Mouse (Mus musculus): ENCODE measurements around the gene Nxpe5. TPM values are rescaled to one million over a fixed set of nuclear protein-coding genes. Genes with fewer than 3 reads are reported as not detected.

Nxpe5 gene
- polyA plus RNA-seq, 1 experiment = not detected

DNA sequence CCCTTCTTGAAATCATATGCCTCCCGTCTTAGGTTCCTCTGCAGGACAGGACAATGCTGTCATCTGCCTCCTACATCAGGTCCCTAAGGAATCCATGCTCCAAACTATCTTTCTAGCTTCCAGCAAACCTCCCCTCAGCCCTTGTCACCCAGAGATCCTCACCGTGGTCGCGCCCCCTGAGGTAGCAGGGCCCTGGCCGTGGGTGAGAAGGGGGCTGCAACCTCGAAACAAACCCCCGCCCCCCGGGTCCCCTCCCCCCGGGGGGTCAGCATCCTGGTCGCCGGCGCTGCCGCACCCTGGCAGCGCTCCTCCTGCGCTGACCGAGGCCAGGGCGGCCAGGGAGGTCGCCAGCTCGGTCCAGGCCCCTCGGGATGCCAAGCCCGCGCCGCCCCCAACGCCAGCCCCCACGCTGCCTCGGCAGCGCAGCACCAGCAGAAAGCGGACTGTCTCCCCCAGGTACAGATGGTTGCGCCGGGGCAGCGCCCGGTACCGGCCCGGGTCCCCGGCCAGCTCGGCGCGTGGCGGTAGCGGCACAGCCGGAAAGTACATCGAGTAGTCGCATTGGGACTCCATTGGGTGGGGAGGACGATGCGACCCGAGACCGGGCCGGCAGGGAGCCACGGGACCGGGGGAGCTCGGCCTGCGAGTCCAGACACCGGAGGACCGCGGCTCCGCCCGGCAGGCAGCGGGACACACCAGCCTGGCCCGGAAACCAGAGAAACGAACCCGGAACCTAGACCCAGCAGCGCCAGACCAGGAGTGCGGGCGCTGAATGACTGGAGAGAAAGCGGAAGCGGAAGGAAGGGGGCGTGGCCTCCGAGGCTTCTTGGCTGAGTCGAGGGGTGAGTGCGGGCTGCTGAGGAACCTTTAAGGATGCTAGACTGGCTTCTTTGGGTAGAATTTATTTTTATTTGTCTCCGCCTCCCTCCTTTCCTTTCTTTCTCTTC is 37.8 kb downstream of the Nxpe5 start, which contains the start of gene BC037034:
TSS of gene BC037034 (minus strand) at position 774 of the 947 bp plus-strand sequence.
- Histone ChIP-seq H3K27me3 (ENCODE audit: control insufficient read depth, insufficient read depth, insufficient read length) (no peaks in the 10 kb centered on the region), H3ac (ENCODE audit: control insufficient read depth, insufficient read length) (peak within 1 kb of the TSS; percentile 82), H3K4me2 (ENCODE audit: low read depth) (peak within 1 kb of the TSS; percentile 98), H3K79me2 (ENCODE audit: control insufficient read depth, insufficient read depth) (peaks cover 8% of the 10 kb centered on the region), H3K36me3 (ENCODE audit: control insufficient read depth, insufficient read depth) (no peaks in the 10 kb centered on the region), H3K4me3 (peak within 1 kb of the TSS; percentile 60)
- no peak for TF ChIP-seq TCF12 (IDR thresholded peaks at IDR 0.05; ENCODE audit: insufficient read depth, poor library complexity, severe bottlenecking)
- peak; percentile 84 for TF ChIP-seq POLR2AphosphoS2 (IDR thresholded peaks at IDR 0.05; ENCODE audit: insufficient read length, low read depth)
- peak; percentile 78 for TF ChIP-seq POLR2A (IDR thresholded peaks at IDR 0.05; ENCODE audit: insufficient read length, low read depth)

DNA sequence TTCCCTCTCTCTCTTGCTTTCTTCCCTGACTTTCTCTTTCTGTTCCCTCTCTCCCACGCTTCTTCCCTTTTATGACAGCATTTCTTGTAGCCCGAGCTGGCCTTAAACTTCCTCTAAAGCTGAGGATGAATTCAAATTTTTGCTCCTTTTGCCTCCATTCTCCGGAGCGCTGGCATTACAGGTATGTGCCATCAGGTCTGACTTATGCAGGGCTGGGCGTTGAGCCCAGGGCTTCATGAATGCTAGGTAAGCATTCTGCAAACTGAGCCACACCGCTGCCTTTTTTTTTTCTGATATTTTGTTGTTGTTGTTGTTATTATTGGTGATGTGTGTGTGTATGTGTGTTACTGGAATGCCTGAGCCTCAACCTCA is 38.5 kb downstream of the Nxpe5 start:
- Histone ChIP-seq H3K36me3 (ENCODE audit: control insufficient read depth, insufficient read depth) (no peaks in the 10 kb centered on the region), H3K4me2 (ENCODE audit: low read depth) (peak overlapping the region; percentile 98), H3K79me2 (ENCODE audit: control insufficient read depth, insufficient read depth) (peaks cover 8% of the 10 kb centered on the region), H3K27me3 (ENCODE audit: control insufficient read depth, insufficient read depth, insufficient read length) (no peaks in the 10 kb centered on the region), H3ac (ENCODE audit: control insufficient read depth, insufficient read length) (peak overlapping the region; percentile 82), H3K4me3 (peak overlapping the region; percentile 60)
- TF ChIP-seq REST (IDR thresholded peaks at IDR 0.05; ENCODE audit: insufficient read depth, insufficient read length) (no peak), MAX (IDR thresholded peaks at IDR 0.05; ENCODE audit: low read depth) (no peak), SRF (IDR thresholded peaks at IDR 0.05; ENCODE audit: control insufficient read depth, insufficient read length, low read depth) (no peak), POLR2AphosphoS2 (IDR thresholded peaks at IDR 0.05; ENCODE audit: insufficient read length, low read depth) (no peak), TCF3 (IDR thresholded peaks at IDR 0.05; ENCODE audit: insufficient read length, low read depth) (no peak), USF1 (IDR thresholded peaks at IDR 0.05; ENCODE audit: low read depth) (no peak), MYOD1 (IDR thresholded peaks at IDR 0.05; ENCODE audit: control insufficient read depth in 1 of 3, insufficient read length in 2 of 3, low read depth in 2 of 3) (no peak)

DNA sequence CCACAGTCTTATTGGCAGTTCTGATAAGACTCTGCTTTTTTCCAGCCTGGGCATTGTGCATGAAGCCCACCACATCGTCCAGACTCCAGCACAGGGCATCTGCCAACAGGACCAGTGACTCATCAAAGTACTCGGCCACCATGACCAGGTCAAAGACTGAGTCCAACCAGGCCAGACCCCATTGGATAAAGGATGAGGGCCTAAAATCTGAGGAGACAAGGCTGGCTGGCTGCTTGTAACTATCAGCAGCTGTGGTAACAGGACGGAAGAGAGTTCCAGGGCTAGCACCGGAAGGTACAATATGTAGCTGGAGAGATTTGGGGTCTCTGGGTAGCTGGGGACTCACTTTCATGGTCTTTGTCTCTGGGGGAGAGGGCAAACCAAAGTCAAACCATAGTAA is 40.0 kb downstream of the Nxpe5 start:
- H3K36me3 ChIP-seq (ENCODE audit: control insufficient read depth, insufficient read depth) = no peaks in the 10 kb centered on the region

DNA sequence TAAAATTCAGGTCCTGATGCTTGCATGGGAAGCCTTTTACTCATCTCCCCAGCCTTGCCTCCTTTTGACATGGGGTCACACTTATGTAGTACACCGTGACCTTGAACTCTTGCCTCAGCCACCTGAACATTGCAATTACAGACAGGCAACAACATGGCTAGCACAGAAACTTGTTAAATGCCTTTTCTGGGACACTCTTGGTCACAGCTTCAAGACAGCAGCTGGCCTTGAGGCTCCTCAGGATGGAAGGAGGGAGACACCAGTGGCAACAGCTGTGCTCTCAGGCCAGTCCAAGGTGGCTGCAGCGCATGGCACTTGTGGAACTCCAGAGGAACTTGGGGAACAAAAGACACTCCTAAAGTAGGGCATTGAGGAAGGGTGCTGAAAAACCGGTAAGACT is 41.4 kb downstream of the Nxpe5 start:
- H3ac ChIP-seq (ENCODE audit: control insufficient read depth, insufficient read length) = no peak overlapping the region
- H3K79me2 ChIP-seq (ENCODE audit: control insufficient read depth, insufficient read depth) = peaks cover 8% of the 10 kb centered on the region
- H3K36me3 ChIP-seq (ENCODE audit: control insufficient read depth, insufficient read depth) = no peaks in the 10 kb centered on the region
- peaks cover 13% of the 10 kb centered on the region for H3K27me3 ChIP-seq (ENCODE audit: control insufficient read depth, insufficient read depth, insufficient read length)
- H3K4me3 ChIP-seq = no peak overlapping the region
- no peak overlapping the region for H3K4me2 ChIP-seq (ENCODE audit: low read depth)
- TF ChIP-seq MYOG (IDR thresholded peaks at IDR 0.05; ENCODE audit: control insufficient read depth in 1 of 3, insufficient read depth in 1 of 3, insufficient read length in 2 of 3, low read depth in 2 of 3) = no peak
- no peak for TF ChIP-seq SRF (IDR thresholded peaks at IDR 0.05; ENCODE audit: control insufficient read depth, insufficient read length, low read depth)
- no peak for TF ChIP-seq TCF3 (IDR thresholded peaks at IDR 0.05; ENCODE audit: insufficient read length, low read depth)
- TF ChIP-seq MYOD1 (IDR thresholded peaks at IDR 0.05; ENCODE audit: control insufficient read depth in 1 of 3, insufficient read length in 2 of 3, low read depth in 2 of 3) = no peak
- TF ChIP-seq E2F4 (IDR thresholded peaks at IDR 0.05; ENCODE audit: insufficient read depth) = no peak
- no peak for TF ChIP-seq USF1 (IDR thresholded peaks at IDR 0.05; ENCODE audit: low read depth)
- TF ChIP-seq POLR2AphosphoS2 (IDR thresholded peaks at IDR 0.05; ENCODE audit: insufficient read length, low read depth) = no peak
- no peak for TF ChIP-seq TCF12 (IDR thresholded peaks at IDR 0.05; ENCODE audit: insufficient read depth, poor library complexity, severe bottlenecking)
- no peak for TF ChIP-seq REST (IDR thresholded peaks at IDR 0.05; ENCODE audit: insufficient read depth, insufficient read length)

More for the DNA sequence above, 40.0 kb downstream of the Nxpe5 start:
- Histone ChIP-seq H3K79me2 (ENCODE audit: control insufficient read depth, insufficient read depth) (peaks cover 8% of the 10 kb centered on the region), H3K4me2 (ENCODE audit: low read depth) (no peak overlapping the region), H3K4me3 (no peak overlapping the region), H3ac (ENCODE audit: control insufficient read depth, insufficient read length) (no peak overlapping the region), H3K27me3 (ENCODE audit: control insufficient read depth, insufficient read depth, insufficient read length) (no peaks in the 10 kb centered on the region)
- TF ChIP-seq USF1 (IDR thresholded peaks at IDR 0.05; ENCODE audit: low read depth) (no peak), MAX (IDR thresholded peaks at IDR 0.05; ENCODE audit: low read depth) (no peak), TCF12 (IDR thresholded peaks at IDR 0.05; ENCODE audit: insufficient read depth, poor library complexity, severe bottlenecking) (no peak), POLR2A (IDR thresholded peaks at IDR 0.05; ENCODE audit: insufficient read length, low read depth) (no peak), MYOD1 (IDR thresholded peaks at IDR 0.05; ENCODE audit: control insufficient read depth in 1 of 3, insufficient read length in 2 of 3, low read depth in 2 of 3) (no peak), CEBPB (IDR thresholded peaks at IDR 0.05; ENCODE audit: insufficient read depth, poor library complexity, severe bottlenecking) (no peak)

DNA sequence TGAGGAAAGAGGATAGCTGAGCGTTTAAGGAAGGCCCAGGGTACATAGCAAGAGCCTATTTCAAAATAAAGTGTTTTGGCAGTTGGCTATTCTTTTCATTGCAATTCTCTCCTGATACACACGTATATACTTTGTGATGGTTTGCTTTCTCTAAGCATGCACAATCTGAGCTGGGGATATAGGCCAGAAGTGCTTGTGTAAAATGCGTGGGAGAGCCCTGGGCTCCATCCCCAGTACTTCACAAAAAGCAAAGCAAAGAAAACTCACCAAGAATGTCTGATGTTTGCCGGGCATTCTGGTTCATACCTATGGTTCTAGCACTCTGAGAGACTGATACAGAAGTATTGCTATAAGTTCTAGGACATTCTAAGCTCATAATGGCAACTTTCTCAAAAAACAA is 43.3 kb downstream of the Nxpe5 start:
- Histone ChIP-seq H3K4me2 (ENCODE audit: low read depth) (no peak overlapping the region), H3K4me3 (no peak overlapping the region), H3ac (ENCODE audit: control insufficient read depth, insufficient read length) (no peak overlapping the region), H3K79me2 (ENCODE audit: control insufficient read depth, insufficient read depth) (peaks cover 7% of the 10 kb centered on the region), H3K27me3 (ENCODE audit: control insufficient read depth, insufficient read depth, insufficient read length) (peaks cover 25% of the 10 kb centered on the region), H3K36me3 (ENCODE audit: control insufficient read depth, insufficient read depth) (no peaks in the 10 kb centered on the region)
- TF ChIP-seq POLR2AphosphoS2 (IDR thresholded peaks at IDR 0.05; ENCODE audit: insufficient read length, low read depth) (no peak), MAX (IDR thresholded peaks at IDR 0.05; ENCODE audit: low read depth) (no peak), POLR2A (IDR thresholded peaks at IDR 0.05; ENCODE audit: insufficient read length, low read depth) (no peak), CEBPB (IDR thresholded peaks at IDR 0.05; ENCODE audit: insufficient read depth, poor library complexity, severe bottlenecking) (no peak), TCF12 (IDR thresholded peaks at IDR 0.05; ENCODE audit: insufficient read depth, poor library complexity, severe bottlenecking) (no peak), SRF (IDR thresholded peaks at IDR 0.05; ENCODE audit: control insufficient read depth, insufficient read length, low read depth) (no peak), E2F4 (IDR thresholded peaks at IDR 0.05; ENCODE audit: insufficient read depth) (no peak), USF1 (IDR thresholded peaks at IDR 0.05; ENCODE audit: low read depth) (no peak)
